Mouse (Mus musculus) lung, postnatal 0 days (tissue): ENCODE measurements around the gene Csrp1. TPM values are rescaled to one million over a fixed set of nuclear protein-coding genes. Genes with fewer than 3 reads are reported as not detected.

ENCODE experiments used
- ATAC-seq: fragments of 200-750 bp; cut with Nextera tagmentation; 2 replicates; pipeline ENCODE4 v1.8.0; 2017; ENCODE audit warnings: moderate library complexity
- DNase-seq: peaks from one replicate; pipeline ENCODE4 v3.0.0-alpha.2; 2016; ENCODE audit warnings: low spot score
- H3K27ac ChIP-seq: fragments of 300-500 bp; sonication (generic); 2 replicates; pipeline ENCODE4 v1.5.1; 2014; ENCODE audit warnings: antibody characterized with exemption, mild to moderate bottlenecking, low read length, mixed read lengths
- H3K27me3 ChIP-seq: fragments of 300-500 bp; sonication (generic); replicated peaks from 2 replicates; pipeline ENCODE4 v1.6.1; 2014; ENCODE audit warnings: low read length, mixed read lengths; ENCODE audit not compliant: insufficient read depth
- H3K36me3 ChIP-seq: fragments of 300-500 bp; sonication (generic); 2 replicates; pipeline ENCODE4 v1.6.1; 2014; ENCODE audit warnings: low read length, mixed read lengths; ENCODE audit not compliant: insufficient read depth
- H3K4me1 ChIP-seq: fragments of 300-500 bp; sonication (generic); 2 replicates; pipeline ENCODE4 v1.6.1; 2014; ENCODE audit warnings: antibody characterized with exemption, low read depth, low read length, mixed read lengths; ENCODE audit not compliant: insufficient read depth
- H3K4me2 ChIP-seq: fragments of 300-500 bp; sonication (generic); replicated peaks from 2 replicates; pipeline ENCODE4 v1.6.1; 2014; ENCODE audit warnings: low read depth, mild to moderate bottlenecking, low read length, moderate library complexity, mixed read lengths
- H3K4me3 ChIP-seq: fragments of 300-500 bp; sonication (generic); 2 replicates; pipeline ENCODE4 v1.5.1; 2014; ENCODE audit warnings: low read depth, low read length
- H3K9ac ChIP-seq: fragments of 300-500 bp; sonication (generic); replicated peaks from 2 replicates; pipeline ENCODE4 v1.6.1; 2014; ENCODE audit warnings: low read depth, mild to moderate bottlenecking
- H3K9me3 ChIP-seq: fragments of 300-500 bp; sonication (generic); 2 replicates; pipeline ENCODE4 v1.6.1; 2016; ENCODE audit warnings: low read length, mixed read lengths
- CTCF ChIP-seq: IDR thresholded peaks from 2 replicates; pipeline ENCODE4 v1.5.1; 2016; ENCODE audit warnings: antibody characterized with exemption, mild to moderate bottlenecking
- EP300 ChIP-seq: IDR thresholded peaks from 2 replicates; pipeline ENCODE4 v1.6.1; 2016; ENCODE audit warnings: antibody characterized with exemption, mild to moderate bottlenecking, control low read depth
- WGBS: fragments of 180-500 bp; shearing (Covaris S2); extraction: QIAGEN DNeasy Blood & Tissue Kit; methylation state at CpG from one replicate; pipeline ENCODE4 v1.1.7; 2014; 5-methylcytosine and 5-hydroxymethylcytosine counted together
- polyA plus RNA-seq: library from polyadenylated mRNA; unstranded; fragments of >200 nt; fragmentation: Nextera tagmentation; extraction: Ambion mirVana; gene quantifications from 2 replicates; pipeline ENCODE4 v1.2.1, GENCODE M21; 2015

Csrp1 gene
- polyA plus RNA-seq, 1 experiment from 2014 or later = 545 TPM

GRCm38 (mm10) chr1:135725936-135726335 is 6.1 kb downstream of the Csrp1 start:
- H3K4me1 ChIP-seq = peaks cover 5% of the 10 kb centered on the region; the same call in 1 of the 2 replicates
- no peak overlapping the region for H3K4me3 ChIP-seq
- TF ChIP-seq CTCF (no peak), EP300 (no peak)
- H3K9me3 ChIP-seq = no peaks in the 10 kb centered on the region
- H3K36me3 ChIP-seq = 0 out of 2 replicates have a peak, but pooled peaks cover 3% of the 10 kb centered on the region
- no peak overlapping the region for H3K27ac ChIP-seq
- H3K27me3 ChIP-seq = no peaks in the 10 kb centered on the region
- H3K9ac ChIP-seq = no peak overlapping the region
- no peak overlapping the region for H3K4me2 ChIP-seq
- ATAC-seq (peak; percentile 7; the same call in 1 of the 2 replicates), DNase-seq (peak; percentile 88)
- 20% methylated on average over 7 of the region's 7 CpGs for WGBS

GRCm38 (mm10) chr1:135728631-135729366 is 8.9 kb downstream of the Csrp1 start:
- peak; percentile 98 for DNase-seq

GRCm38 (mm10) chr1:135729367-135729713 is 9.5 kb downstream of the Csrp1 start:
- DNase-seq = no peak

More at GRCm38 (mm10) chr1:135728631-135729366, 8.9 kb downstream of the Csrp1 start:
- WGBS = 2% methylated on average over 34 of the region's 35 CpGs
- TF ChIP-seq EP300 (no peak), CTCF (no peak)
- 0 out of 2 replicates have a peak, but pooled peaks cover 3% of the 10 kb centered on the region for H3K36me3 ChIP-seq
- peak overlapping the region; percentile 75 for H3K4me2 ChIP-seq
- H3K4me3 ChIP-seq = peak overlapping the region; percentile 75
- peak; percentile 82 for ATAC-seq
- no peaks in the 10 kb centered on the region for H3K9me3 ChIP-seq
- peak overlapping the region; percentile 94 for H3K27ac ChIP-seq
- peaks cover 26% of the 10 kb centered on the region; the same call in 1 of the 2 replicates for H3K4me1 ChIP-seq
- no peaks in the 10 kb centered on the region for H3K27me3 ChIP-seq
- peak overlapping the region; percentile 93 for H3K9ac ChIP-seq

GRCm38 (mm10) chr1:135729821-135730220 is 10.0 kb downstream of the Csrp1 start:
- peak overlapping the region; percentile 75 for H3K4me3 ChIP-seq
- H3K4me1 ChIP-seq = peaks cover 36% of the 10 kb centered on the region
- H3K4me2 ChIP-seq = peak overlapping the region; percentile 75
- peak; percentile 47 for DNase-seq
- 6% methylated on average over 4 of the region's 4 CpGs for WGBS
- peak overlapping the region; percentile 94 for H3K27ac ChIP-seq
- H3K9me3 ChIP-seq = no peaks in the 10 kb centered on the region
- no peak for ATAC-seq
- no peaks in the 10 kb centered on the region for H3K27me3 ChIP-seq
- H3K36me3 ChIP-seq = 0 out of 2 replicates have a peak, but pooled peaks cover 3% of the 10 kb centered on the region
- H3K9ac ChIP-seq = peak overlapping the region; percentile 93
- TF ChIP-seq EP300 (no peak), CTCF (no peak)

More at GRCm38 (mm10) chr1:135729367-135729713, 9.5 kb downstream of the Csrp1 start:
- Histone ChIP-seq H3K27ac (peak overlapping the region; percentile 94), H3K4me1 (peaks cover 31% of the 10 kb centered on the region), H3K27me3 (no peaks in the 10 kb centered on the region), H3K9me3 (no peaks in the 10 kb centered on the region), H3K36me3 (0 out of 2 replicates have a peak, but pooled peaks cover 3% of the 10 kb centered on the region), H3K9ac (peak overlapping the region; percentile 93), H3K4me2 (peak overlapping the region; percentile 75), H3K4me3 (peak overlapping the region; percentile 75)
- no peak for TF ChIP-seq CTCF
- no peak for TF ChIP-seq EP300
- ATAC-seq = peak; percentile 29
- WGBS = 0% methylated on average over 11 of the region's 11 CpGs

- peak overlapping the region; percentile 75 for H3K4me3 ChIP-seq
- peak overlapping the region; percentile 94 for H3K27ac ChIP-seq
- H3K36me3 ChIP-seq = 0 out of 2 replicates have a peak, but pooled peaks cover 3% of the 10 kb centered on the region
- peak overlapping the region; percentile 75 for H3K4me2 ChIP-seq
- H3K27me3 ChIP-seq = no peaks in the 10 kb centered on the region
- 0 out of 2 replicates have a peak, but pooled peaks have one; percentile 42 for TF ChIP-seq EP300
- TF ChIP-seq CTCF = no peak
- 2% methylated on average over 3 of the region's 3 CpGs for WGBS
- no peaks in the 10 kb centered on the region for H3K9me3 ChIP-seq
- ATAC-seq (peak; percentile 10), DNase-seq (peak; percentile 69)
- peak overlapping the region; percentile 93 for H3K9ac ChIP-seq
- H3K4me1 ChIP-seq = peaks cover 40% of the 10 kb centered on the region
Observed at GRCm38 (mm10) chr1:135730296-135730695, 10.4 kb downstream of the Csrp1 start.

- Histone ChIP-seq H3K4me2 (peak overlapping the region; percentile 75), H3K27ac (peak overlapping the region; percentile 94), H3K9ac (peak overlapping the region; percentile 93), H3K4me3 (peak overlapping the region; percentile 75), H3K27me3 (no peaks in the 10 kb centered on the region), H3K36me3 (0 out of 2 replicates have a peak, but pooled peaks cover 5% of the 10 kb centered on the region), H3K4me1 (peaks cover 51% of the 10 kb centered on the region), H3K9me3 (no peaks in the 10 kb centered on the region)
- DNase-seq (peak; percentile 74), ATAC-seq (no peak)
- TF ChIP-seq CTCF (no peak), EP300 (no peak)
- WGBS = 17% methylated on average over 7 of the region's 7 CpGs
Observed at GRCm38 (mm10) chr1:135731393-135731792, 11.5 kb downstream of the Csrp1 start.
